Comparison of ENCODE assay signal across 34 mouse cellular contexts in genomic region chr1:126849481-126849880, GRCm38 (mm10).
"Had no signal": no experiment of that assay in that cellular context is flagged by ENCODE, and none has a peak within 500 bp of the region (broad histone marks: within the 10 kb centered on the region; RNA-seq: fewer than 3 reads in every experiment).

No protein-coding gene starts in this region.

- ATAC-seq: hindbrain, embryonic 16.5 days; hindbrain, postnatal 0 days; inflammation-experienced regulatory T-cells, adult 6 months; intestine, embryonic 16.5 days; intestine, postnatal 0 days had no signal

- H3K9ac ChIP-seq: heart, embryonic 12.5 days; heart, embryonic 13.5 days; heart, embryonic 15.5 days; hindbrain, embryonic 12.5 days; hindbrain, embryonic 13.5 days; hindbrain, embryonic 14.5 days; hindbrain, embryonic 15.5 days; kidney, embryonic 15.5 days had no signal

- H3K27ac ChIP-seq: heart, embryonic 10.5 days; heart, embryonic 13.5 days; heart, embryonic 15.5 days; hindbrain, embryonic 10.5 days; hindbrain, embryonic 12.5 days; hindbrain, embryonic 13.5 days; hindbrain, embryonic 14.5 days; hindbrain, embryonic 15.5 days; hindbrain, postnatal 0 days; kidney, embryonic 15.5 days; kidney, postnatal 0 days; layer of hippocampus, adult 2 months had no signal

- H3K9me3 ChIP-seq: heart, embryonic 10.5 days; heart, embryonic 12.5 days; heart, embryonic 13.5 days; heart, embryonic 15.5 days; hindbrain, embryonic 10.5 days; hindbrain, embryonic 12.5 days; hindbrain, embryonic 13.5 days; hindbrain, embryonic 15.5 days; kidney, embryonic 15.5 days had no signal

- H3K4me3 ChIP-seq: heart, embryonic 10.5 days; heart, embryonic 12.5 days; heart, embryonic 13.5 days; heart, embryonic 15.5 days; hindbrain, embryonic 10.5 days; hindbrain, embryonic 12.5 days; hindbrain, embryonic 13.5 days; hindbrain, embryonic 15.5 days; kidney, embryonic 15.5 days; layer of hippocampus, adult 2 months had no signal

- H3K27me3 ChIP-seq: heart, embryonic 12.5 days; heart, embryonic 13.5 days; heart, embryonic 15.5 days; hindbrain, embryonic 12.5 days; hindbrain, embryonic 13.5 days; hindbrain, embryonic 15.5 days; kidney, embryonic 15.5 days had no signal

- DNase-seq: heart, postnatal 10 days; heart, postnatal 14 days; heart, postnatal 36 days; heart, postnatal 4 days; kidney, adult 11 months; kidney, adult 18-20 months; kidney, adult 2 months; kidney, adult 8-10 months; kidney, adult 9 months; kidney, postnatal 10 days; kidney, postnatal 14 days; kidney, postnatal 25 days; kidney, postnatal 36 days; kidney, postnatal 4 days; layer of hippocampus, adult 9-11 months; layer of hippocampus, postnatal 36 days had no signal

- H3K4me2 ChIP-seq: heart, embryonic 11.5 days; heart, embryonic 12.5 days; heart, embryonic 13.5 days; heart, embryonic 15.5 days; hindbrain, embryonic 12.5 days; hindbrain, embryonic 13.5 days; hindbrain, embryonic 14.5 days; hindbrain, embryonic 15.5 days; kidney, embryonic 15.5 days had no signal

- H3K4me1 ChIP-seq: heart, embryonic 10.5 days; heart, embryonic 12.5 days; heart, embryonic 13.5 days; heart, embryonic 15.5 days; hindbrain, embryonic 10.5 days; hindbrain, embryonic 13.5 days; hindbrain, embryonic 15.5 days; kidney, embryonic 15.5 days had no signal

- H3K36me3 ChIP-seq: heart, embryonic 10.5 days; heart, embryonic 12.5 days; heart, embryonic 13.5 days; heart, embryonic 15.5 days; hindbrain, embryonic 10.5 days; hindbrain, embryonic 12.5 days; hindbrain, embryonic 13.5 days; hindbrain, embryonic 15.5 days; kidney, embryonic 15.5 days had no signal
